Mouse (Mus musculus): ENCODE measurements at regions not wholly inside any gene's neighbourhood (a gene's known extent, or its start where the extent isn't known, plus 50 kb on each side); places are given as distances from the start of the nearest gene placed in this dataset.

DNA sequence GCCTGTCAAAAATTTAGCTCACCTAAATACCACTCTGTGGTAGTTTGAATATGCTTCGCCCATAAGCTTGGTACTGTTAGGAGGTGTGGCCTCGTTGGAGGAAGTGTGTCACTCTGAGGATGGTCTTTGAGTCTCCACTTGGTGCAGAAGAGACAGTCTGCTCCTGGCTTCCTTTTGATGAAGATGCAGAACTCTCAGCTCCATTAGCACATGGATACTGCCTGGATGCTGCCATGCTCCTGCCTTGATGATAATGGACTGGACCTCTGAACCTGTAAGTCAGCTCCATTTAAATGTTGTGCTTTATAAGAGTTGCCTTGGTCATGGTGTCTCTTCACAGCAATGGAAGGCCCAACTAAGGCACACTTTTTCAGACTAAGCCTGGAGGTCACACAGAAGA is 56.9 kb upstream of the Pik3r1 start:
- DNase-seq = no peak

DNA sequence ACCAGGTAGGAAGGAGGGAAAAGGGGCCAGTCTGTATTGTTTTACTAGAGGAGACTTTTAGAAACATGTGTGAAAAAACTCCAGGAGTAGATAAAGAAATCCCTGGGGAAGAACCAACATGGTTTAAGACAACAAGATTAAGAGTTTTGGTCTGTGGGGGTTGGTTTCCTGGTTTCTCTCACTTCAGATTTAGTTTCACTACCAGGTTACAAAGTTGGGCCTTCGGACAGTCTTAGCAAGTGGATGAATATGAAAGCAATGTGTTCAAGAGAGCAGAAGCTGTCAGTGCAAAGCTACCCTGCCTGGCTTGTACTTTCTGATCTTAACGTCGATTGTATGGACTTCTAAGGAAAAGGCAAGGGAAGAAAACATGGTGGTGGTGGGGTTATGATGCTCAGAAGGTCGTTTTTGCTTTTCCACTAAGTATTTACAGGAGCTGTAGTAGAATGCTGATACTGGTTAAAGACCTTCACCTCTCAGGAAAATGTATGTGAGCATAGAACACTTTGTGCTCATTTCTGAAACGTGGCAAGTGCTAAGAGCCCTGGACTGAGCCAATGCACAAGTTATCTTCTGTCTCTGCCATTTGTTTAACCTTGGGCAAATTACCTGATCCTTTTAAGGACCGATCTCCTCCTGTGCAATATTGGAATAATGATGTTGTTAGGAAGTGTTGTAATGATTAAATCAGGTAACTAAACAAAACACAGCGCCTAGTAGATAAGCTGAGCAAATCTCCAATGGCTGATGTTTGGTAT is 64.0 kb upstream of the Pik3r1 start:
- no peak for DNase-seq

DNA sequence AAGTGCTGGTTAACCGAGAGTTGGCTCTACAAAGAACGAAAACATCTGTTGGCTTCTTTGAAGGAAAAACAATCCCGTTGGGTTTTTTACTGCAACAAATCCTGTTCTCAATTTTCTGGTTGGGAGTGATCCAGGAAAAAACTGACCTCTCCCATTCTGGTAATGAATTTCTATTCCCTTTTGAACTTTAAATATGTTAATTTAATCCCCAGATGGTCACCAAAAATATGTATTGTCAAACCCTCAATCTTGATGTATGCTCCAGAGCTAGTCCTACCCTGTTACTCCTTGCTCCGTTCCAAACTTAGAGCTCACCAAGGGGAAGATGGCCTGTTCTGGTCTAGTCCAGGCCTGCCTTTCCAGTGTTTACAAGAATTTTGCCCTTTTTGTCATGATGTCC is 66.5 kb upstream of the Pik3r1 start:
- no peak for DNase-seq

DNA sequence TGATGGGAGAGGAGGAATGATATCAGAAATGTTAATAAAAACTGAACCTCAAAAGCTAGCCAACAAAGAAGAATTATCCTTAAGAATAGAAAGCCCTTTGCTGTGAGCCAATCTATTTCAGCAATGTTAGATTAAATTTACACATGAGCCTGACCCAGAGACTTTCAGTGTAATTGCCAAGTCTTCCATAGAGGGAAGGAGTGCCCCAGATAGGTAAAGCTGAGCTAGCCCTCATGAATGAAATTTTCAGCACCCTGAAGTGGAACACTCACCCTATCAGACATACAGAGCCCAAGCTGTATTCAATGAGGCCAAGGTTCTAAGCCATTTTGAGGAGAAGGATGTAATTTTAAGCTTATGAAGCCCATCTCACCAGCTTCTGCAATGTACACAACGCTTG is 69.0 kb upstream of the Pik3r1 start:
- no peak for DNase-seq

DNA sequence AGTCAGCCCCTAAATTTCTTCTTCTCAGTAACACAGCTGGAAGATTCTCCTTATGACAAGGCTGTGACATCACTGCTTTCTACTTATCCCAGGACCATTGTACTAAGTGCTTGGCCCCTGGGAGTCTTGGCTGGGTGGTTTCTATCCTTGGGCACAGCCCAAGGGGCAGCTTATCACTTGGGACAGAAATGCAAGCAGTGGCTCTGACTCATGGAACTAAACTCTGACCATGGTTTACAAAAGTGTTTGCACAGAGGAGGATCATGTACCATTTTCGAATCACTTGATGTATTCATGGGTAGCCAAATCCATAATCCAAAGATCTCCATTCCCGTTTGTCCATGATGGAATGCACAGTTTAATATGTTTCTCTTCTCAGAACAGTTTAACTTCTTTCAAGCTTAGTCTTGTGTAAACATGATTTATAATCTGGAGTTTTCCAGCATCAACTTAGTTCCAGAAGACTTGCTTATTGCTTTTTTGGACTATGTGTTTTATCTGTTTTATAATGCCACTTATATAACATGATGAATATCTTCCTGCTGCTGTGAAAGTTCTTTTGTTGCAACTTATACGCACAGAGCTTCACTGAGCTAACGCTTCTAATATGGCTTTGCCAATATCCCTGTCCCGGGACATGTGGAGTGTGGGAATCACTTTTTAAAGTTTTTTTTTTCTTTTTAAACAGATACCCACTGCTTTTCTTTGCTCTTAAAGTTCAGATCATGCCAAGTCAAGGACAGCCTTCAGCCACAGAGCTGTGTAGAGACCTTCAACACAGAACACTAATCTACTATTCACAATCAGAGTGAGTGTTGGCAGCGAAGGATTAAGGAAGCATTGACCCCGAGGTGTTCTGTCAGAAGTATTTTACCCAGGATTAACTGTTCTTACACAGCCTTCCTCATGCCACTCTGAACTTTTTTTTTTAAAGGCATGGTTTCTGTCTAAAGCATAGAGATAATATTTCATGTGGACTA is 76.7 kb upstream of the Pik3r1 start:
- DNase-seq = no peak

DNA sequence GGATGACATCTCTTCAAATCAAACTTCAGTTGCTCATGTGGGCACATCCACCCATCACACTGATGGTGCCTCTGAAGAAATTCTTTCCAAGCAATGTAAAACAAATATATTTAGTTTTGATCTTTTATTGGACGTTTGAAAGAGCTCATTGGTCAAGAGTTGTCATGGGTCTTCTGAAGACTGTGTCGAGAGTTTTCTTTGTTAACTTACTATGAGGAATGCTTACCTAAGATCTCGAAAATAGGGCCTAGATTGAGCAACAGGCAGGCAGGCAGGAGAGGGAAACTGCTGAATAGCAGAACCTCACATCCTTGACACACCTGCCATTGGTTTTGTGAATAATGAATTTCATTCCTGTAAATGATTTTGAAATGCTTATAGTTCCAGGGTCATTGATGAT is 78.0 kb upstream of the Pik3r1 start:
- no peak for DNase-seq

DNA sequence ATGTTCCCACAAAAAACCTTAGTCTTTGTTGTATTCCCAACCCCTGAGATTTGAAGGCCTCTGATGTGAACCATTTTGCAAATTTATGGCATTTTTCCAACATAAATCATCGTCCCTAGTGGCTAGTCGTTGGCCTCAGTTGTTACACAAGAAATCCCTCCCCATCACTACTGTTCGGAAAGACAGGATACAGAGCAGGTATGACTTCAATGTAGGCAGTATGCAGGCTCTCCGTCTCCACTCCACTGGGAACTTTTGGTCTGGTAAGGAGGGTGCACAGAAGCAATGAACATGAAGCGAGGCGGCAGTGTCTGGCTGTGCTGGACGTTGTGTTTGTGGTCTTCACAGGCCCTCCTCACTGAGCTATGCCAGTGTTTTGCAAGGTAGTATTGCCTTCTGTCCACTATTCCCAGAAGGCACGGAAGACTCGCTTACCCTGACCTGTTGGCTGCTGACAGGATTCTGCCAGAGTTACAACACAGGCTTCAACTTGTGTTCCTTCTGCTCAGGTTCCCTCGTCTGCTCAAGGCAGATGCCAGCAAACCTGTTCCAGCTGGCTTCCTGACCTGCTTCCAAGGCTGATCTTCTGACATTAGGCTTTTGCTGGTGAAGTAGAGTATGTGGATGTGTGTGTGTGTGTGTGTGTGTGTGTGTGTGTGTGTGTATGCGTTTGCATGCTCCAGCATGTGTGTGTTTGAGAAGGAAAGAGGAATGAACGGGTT is 80.0 kb upstream of the Pik3r1 start:
- no peak for DNase-seq

DNA sequence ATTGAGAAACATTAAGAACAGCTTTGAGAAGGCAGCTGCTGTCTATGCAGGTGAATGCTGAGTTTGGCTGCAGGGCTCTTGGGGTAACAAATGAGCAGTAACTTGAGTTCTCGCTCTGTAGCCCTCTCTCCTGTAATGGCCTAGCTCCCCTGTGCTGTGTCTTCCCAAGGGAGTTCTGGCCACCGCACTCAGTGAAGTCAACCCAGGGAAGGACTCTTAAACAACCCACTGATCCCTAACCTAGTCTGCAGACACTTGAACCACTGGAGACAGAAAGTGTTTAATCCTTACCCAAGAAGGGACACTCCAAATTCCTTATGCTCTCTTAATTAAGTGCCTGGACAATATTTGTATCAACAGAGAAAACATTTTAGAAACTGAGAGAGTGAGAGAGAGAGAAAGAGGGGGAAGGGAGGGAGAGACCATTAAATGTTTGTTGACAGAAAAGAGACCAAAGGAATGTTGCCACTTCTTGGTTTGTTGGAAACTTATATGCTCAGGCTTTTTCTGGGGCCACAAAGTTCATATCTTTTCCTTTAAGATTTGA is 80.7 kb upstream of the Pik3r1 start:
- no peak for DNase-seq

DNA sequence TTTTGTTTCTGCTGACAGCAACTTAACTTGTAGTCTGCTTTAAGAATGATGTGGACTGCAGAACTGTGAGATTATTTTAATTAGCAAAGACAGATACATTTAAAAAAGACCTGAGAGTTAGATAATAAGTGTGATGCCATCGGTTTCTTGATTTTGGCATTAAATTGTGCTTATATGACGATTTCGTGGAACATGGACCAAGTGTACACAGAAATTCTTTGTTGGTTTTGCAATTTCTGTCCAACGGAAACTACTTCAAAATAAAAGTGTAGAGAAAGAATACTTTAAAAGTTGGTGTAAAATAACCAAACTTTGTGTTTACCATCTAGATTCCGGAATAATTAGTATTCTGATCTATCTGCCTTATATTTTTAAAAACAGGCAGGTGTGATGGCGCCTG is 81.4 kb upstream of the Pik3r1 start:
- DNase-seq = no peak

DNA sequence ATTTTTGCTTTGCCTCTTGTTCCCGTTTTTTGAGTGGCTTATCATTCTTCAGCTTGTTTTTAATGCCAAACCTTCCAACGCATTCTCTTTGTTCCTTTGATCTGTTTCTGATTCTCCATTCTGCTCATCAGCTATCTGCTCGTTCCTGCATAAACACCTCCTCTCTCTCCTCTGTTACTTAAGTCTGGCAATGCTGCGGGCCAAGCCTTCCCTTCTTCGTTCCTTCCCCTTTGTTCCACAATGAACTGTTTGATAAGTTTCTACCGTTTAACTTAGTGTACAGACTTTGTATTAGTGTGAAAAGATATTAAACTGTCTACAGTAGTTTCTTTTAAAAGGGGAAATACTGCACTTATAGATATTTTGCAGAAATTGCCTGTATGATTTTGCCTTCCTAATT is 83.3 kb upstream of the Pik3r1 start:
- DNase-seq = no peak

DNA sequence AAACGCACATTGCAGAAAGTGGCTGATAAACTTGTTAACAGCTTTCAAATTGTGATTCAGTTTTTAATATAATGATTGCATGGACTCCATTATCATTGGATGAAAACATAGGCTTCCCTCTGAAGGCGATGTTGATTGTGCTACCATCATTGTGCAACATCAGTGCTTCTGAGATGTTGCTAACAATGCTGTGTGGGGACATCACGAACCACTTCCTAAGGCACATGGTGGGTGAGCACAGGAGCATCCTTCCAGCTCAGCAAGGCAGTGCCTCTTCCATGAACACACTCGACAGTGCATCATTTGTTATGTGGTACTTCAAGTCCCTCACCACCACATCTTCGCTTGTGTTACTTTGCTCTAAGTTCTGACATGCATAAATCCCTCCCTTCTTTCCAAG is 84.9 kb upstream of the Pik3r1 start:
- DNase-seq = no peak

DNA sequence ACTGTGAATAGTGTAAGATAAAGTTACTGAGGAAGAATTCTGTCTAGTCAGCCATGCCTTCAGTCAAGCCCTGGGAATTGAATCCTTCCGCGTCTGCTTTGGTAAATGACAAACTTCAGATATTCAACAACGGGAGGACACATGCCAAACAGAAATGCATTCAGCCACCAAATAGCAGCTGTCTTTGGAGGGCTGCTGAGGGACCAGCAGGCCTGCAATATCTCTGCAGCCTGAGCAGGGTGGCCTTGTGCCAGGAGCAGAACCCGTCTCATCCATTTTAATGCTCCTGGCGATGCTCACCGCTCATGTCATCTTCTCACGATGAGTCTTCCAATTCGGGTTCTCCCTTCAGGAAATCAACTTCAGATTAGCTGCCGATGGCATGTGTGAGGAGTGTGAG is 87.1 kb upstream of the Pik3r1 start:
- DNase-seq = no peak

DNA sequence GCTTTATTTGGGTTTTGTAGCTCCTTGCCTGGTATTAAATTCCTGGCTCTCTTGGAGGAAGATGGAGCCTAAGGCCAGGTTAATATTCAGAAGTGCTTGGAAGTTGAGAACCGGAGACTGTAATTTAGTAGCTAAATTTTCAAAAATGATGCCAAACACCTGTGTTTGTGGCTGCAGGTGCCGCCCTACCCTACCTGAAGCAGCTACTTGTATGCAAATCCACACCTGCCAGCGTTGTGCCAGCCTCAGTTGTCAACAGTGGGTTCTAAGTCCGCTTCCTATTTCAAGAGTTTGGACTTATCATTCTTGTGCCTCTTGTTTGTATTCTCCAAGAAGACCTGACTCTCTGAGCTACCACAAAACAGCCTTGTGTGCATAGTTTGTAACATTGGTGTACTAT is 92.7 kb upstream of the Pik3r1 start:
- no peak for DNase-seq

DNA sequence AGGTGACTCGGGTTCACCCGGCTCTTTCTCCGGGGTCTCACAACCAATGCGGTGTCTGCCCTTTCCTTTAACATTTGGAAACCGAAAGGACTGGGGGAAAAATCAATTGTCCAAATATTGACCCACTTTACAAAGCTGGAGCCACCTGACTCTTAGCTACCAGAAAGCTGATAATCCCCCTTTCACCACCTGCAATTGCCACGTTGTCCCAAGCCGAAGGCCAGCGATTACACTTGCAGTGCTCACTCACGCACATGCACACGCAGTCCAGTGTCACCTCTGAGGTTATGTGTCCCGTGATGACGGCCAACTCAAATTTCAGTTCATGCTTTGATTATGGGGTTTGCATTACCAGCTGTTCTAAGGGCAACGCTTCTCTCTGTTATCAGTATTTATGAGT is 94.0 kb upstream of the Pik3r1 start:
- DNase-seq = no peak

DNA sequence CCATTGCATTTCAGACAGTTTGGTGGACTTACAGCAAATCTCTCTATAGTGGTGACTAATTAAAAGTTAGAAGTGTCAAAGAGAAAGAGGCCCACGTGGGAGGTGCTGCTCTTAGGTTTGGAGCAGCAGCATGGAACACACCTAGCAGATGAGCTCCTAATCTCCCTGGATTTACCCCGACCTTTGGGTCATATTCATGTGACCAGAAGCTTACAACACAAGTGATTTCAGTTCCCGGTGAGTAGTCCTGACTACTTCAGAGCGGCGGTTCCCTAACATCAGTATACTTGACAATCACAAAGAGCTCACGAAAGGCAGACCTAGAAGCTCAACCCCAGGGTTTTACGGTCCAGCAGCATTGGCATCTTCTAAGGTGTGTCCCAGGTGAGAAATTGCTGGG is 95.0 kb upstream of the Pik3r1 start:
- DNase-seq = no peak

DNA sequence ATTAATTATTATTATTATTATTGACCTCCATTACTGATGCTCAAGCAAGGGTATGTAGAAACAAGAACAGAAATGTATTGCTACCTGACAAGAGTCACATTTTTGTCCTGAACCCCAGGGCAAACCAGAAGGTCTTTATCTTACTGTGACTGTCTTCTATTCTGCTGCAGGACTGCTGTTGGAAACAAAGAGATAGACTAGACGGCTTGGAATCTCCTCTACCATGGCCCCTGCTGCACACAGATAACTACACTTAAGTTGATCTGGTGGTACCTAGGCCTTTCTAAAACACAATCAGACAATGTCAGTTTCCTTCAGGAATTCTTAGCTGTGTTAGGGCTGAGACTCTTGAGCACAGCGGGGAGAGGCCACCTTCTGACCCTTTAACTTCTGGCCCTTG is 95.6 kb upstream of the Pik3r1 start:
- no peak for DNase-seq

DNA sequence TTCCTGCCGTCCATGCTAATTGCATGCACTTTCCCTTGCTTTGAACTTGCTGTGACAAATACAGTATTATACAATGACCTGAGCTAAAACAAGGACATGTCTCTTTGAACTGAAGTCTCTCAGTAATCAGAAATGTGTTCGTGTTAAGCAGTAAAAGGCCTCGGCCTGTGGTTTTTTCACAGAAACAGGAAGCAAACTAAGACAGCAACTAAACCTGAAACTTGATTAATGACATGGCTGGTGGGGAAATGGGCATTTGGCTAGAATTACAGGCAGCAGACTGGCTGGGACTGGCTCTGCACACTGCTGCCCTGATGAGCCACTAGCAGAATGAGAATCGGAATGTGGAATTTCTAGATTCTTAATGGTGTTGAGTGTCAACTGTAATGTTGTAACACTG is 98.8 kb upstream of the Pik3r1 start:
- no peak for DNase-seq

DNA sequence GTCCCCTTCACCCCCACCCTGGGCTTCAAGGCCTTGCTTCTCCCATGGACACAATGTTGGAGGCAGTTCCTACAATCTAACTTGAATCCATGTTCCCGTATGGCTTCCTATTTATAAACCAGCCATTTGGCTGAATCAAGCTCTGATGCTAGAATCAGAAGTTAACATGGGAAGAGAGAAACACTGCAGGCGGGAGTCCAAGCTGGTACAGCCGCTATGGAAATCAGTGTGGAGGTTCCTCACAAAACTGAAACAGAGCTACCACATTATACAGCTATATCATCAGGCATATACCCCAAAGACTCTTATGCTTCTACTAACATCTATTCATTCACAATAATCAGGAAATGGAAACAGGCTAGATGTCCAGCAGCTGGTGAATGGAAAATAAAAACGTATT is 106.7 kb upstream of the Pik3r1 start:
- DNase-seq = no peak

DNA sequence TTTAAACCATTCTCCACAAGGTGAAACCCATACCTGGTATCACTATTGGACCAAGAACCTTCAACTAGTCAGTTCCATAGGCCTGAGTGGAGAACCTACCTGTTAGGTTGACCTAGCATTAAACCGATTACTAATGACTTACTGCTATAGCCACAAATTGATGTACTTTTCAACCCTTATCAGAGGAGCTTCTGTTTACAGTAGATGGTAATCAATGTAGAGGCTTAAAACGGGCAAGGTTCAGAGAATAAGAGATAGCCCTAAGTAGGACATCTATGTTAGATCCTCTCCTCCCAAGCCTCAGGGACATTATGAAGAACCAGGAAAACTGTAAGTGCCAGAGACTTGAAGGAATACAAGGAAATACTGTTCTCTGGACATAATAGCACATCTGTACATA is 108.1 kb upstream of the Pik3r1 start:
- DNase-seq = no peak

DNA sequence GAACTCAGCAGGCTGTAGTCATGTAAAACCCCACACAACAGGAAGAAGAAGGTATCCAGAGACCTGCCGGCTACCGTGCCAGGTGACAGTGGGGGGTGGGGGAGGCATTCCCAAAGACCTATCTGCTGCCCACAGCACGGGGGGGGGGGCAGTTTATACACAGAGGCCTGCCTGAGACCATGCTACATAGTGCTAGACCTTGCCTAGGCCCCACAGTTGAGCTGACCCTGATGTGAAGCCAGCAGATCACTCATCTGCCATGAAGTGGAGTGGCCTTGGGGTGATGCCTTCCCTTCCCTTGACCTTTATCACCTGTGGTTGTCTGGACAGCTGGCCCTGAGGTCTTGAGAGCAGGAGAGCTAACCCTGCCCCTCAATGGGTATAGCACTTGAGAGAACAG is 108.6 kb upstream of the Pik3r1 start:
- no peak for DNase-seq

DNA sequence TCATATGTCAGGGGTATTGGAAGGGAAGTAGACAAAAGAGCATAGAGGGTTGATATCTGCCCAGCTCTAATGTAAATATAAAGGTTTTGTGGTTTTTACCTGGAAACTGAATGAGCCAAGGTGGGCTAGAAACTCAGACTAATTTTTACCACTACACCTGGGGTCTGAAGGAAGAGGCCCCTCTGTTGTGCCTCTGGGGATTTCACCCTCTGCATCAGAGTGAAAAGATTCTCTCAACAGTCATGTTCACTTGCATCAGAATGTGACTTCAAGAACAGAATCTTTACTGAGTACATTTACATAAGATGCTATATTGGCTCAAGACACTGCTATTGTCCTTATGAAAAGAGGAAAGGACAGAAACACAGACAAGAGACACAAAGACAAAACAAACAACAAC is 110.2 kb upstream of the Pik3r1 start:
- DNase-seq = no peak

DNA sequence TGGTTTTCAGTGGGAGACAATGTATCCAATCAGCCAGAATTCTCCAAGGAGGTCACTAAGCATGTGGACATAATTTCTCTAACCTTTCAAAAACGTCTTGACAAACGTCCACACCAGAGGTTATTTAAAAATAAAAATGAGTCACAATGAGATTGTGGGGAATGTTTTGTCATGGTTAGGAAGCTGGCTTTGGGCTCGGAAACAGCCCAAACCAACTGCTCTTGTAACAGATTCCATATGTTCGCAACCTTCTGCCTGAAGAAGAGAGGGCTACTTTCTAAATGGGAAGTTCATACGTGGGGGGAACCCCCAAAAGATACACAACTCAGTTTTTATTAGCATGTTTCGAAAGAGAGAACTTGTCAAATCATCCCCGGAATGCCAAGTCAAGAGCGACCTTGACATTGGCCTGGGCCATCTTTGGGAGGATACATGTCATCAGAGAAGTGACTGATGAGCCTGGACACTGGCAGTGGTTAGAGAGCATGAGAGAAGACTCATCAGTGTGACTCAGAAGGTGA is 111.6 kb upstream of the Pik3r1 start:
- DNase-seq = no peak

DNA sequence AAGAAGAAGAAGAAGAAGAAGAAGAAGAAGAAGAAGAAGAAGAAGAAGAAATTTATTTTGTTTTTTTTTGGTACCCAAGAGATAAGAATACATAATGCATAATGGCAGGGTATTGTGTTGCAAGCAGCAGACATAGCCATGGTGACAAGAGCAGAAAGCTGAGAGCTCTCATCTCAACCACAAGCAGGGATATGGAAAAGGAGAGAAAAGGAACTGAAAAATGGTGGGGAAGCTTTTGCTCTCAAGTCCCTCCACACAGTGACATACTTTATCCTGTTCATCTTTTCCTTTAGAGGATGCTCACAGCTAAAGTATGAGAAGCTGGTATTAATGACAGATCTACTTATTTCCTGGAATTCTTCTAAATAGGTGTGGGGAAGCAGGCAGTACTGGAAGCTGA is 115.2 kb upstream of the Pik3r1 start:
- no peak for DNase-seq

All from retina, postnatal 1 day (tissue).